Mouse (Mus musculus) thymus, postnatal 10 days (tissue): ENCODE measurements around the gene Taf6.

Source experiments
- DNase-seq, 2 experiments: peaks; one replicate each; pipeline ENCODE4 v3.0.0; 2021; ENCODE audit warnings: low spot score in 2 of 2

The Taf6 gene

GRCm38 (mm10) chr5:138171695-138172491, 15.4 kb downstream of the Taf6 start, which contains the start of the genes Ap4m1 and Mcm7:
Gene Ap4m1, plus strand, starts transcription at chr5:138172002.
Gene Mcm7, minus strand, starts transcription at chr5:138172422.
- DNase-seq = peak; percentile 86 to 90

- DNase-seq = peak; percentile 89 to 90
Measured at GRCm38 (mm10) chr5:138170936-138171561, 16.2 kb downstream of the Taf6 start.

- DNase-seq = no peak
Measured at GRCm38 (mm10) chr5:138165594-138165993, 21.7 kb downstream of the Taf6 start.

- no peak for DNase-seq
Measured at GRCm38 (mm10) chr5:138163610-138164009, 23.6 kb downstream of the Taf6 start.

GRCm38 (mm10) chr5:138163046-138163445, 24.2 kb downstream of the Taf6 start:
- no peak for DNase-seq

- peak; percentile 91 to 93 for DNase-seq
Measured at GRCm38 (mm10) chr5:138160842-138161665, 26.2 kb downstream of the Taf6 start, which contains the start of gene Cops6. Gene Cops6, plus strand, starts transcription at chr5:138161071.

GRCm38 (mm10) chr5:138160224-138160762, 27.0 kb downstream of the Taf6 start:
- DNase-seq = no peak

- DNase-seq = peak; percentile 79 to 83
Measured at GRCm38 (mm10) chr5:138155443-138155976, 31.7 kb downstream of the Taf6 start, which contains the start of gene Zfp113. Gene Zfp113, minus strand, starts transcription at chr5:138155744.

- no peak for DNase-seq
Measured at GRCm38 (mm10) chr5:138154390-138154789, 32.9 kb downstream of the Taf6 start.

- no peak for DNase-seq
Measured at GRCm38 (mm10) chr5:138138585-138138984, 48.7 kb downstream of the Taf6 start.

GRCm38 (mm10) chr5:138137935-138138549, 49.2 kb downstream of the Taf6 start:
- DNase-seq = peak in 1 of 2 experiments; percentile 42

GRCm38 (mm10) chr5:138137257-138137656, 50.0 kb downstream of the Taf6 start:
- DNase-seq = no peak

- no peak for DNase-seq
Measured at GRCm38 (mm10) chr5:138132425-138133064, 54.7 kb downstream of the Taf6 start.
